Mouse (Mus musculus): ENCODE measurements around the gene Marf1. TPM values are rescaled to one million over a fixed set of nuclear protein-coding genes. Genes with fewer than 3 reads are reported as not detected.
A peak's percentile ranks its signal among the peaks of the same experiment; 100 is the strongest.

Gene Marf1
- 13.7 and 17.0 TPM in 2 replicates for polyA plus RNA-seq (2016; fragmentation: Nextera tagmentation; extraction: Ambion mirVana)

- under 1% methylated on average over 43 of the region's 43 CpGs for WGBS
- H3K27ac ChIP-seq, result peak within 1 kb of the TSS; percentile 97
- no peaks in the 10 kb centered on the region for H3K9me3 ChIP-seq (replicated peaks)
- peaks cover 26% of the 10 kb centered on the region for H3K36me3 ChIP-seq
- peak; percentile 93 for DNase-seq (ENCODE audit: low spot score)
- peak within 1 kb of the TSS; percentile 78 for H3K4me3 ChIP-seq
- peaks cover 34% of the 10 kb centered on the region for H3K4me1 ChIP-seq
- no peaks in the 10 kb centered on the region for H3K27me3 ChIP-seq (ENCODE audit: low read depth, poor library complexity, severe bottlenecking)
Observed at GRCm38 (mm10) chr16:14162988-14163416, at the start of gene Marf1, which contains the start of gene Nde1. Gene Marf1 (minus strand): TSS chr16:14163351. Gene Nde1 (plus strand): TSS chr16:14163275.

GRCm38 (mm10) chr16:14198798-14199197 is 35.6 kb upstream of the Marf1 start:
- H3K4me1 ChIP-seq, result no peaks in the 10 kb centered on the region

DNA sequence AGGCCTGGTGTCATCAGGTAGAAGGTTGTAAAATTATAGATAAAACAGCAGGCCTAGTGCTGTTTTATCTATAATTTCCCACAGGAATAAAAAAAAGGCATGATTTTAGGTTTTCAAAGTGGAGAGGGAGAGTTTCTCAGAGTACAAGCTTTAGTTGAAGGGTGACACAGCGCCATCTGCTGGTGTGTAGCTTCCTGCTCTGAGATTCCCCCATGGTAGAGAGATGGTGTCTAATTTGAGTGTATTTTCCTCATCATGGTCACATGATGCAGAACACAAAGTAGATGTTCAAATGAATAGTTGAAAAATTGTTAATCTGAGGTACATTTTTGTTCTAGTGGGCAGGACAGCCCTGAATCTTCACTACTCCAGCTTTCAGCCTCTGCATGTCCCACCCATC is 32.3 kb upstream of the Marf1 start:
- peak; percentile 50 for DNase-seq (ENCODE audit: low spot score)
- Histone ChIP-seq H3K36me3 (peaks cover 33% of the 10 kb centered on the region), H3K4me3 (no peak overlapping the region), H3K27me3 (ENCODE audit: low read depth, poor library complexity, severe bottlenecking) (no peaks in the 10 kb centered on the region), H3K27ac (no peak overlapping the region), H3K9me3 (replicated peaks) (no peaks in the 10 kb centered on the region), H3K4me1 (no peaks in the 10 kb centered on the region)
- WGBS, result 33% methylated on average over 1 of the region's 1 CpGs

More at GRCm38 (mm10) chr16:14198798-14199197, 35.6 kb upstream of the Marf1 start:
- Histone ChIP-seq H3K4me3 (no peak overlapping the region), H3K27ac (no peak overlapping the region), H3K36me3 (no peaks in the 10 kb centered on the region), H3K27me3 (ENCODE audit: low read depth, poor library complexity, severe bottlenecking) (no peaks in the 10 kb centered on the region), H3K9me3 (replicated peaks) (no peaks in the 10 kb centered on the region)
- DNase-seq (ENCODE audit: low spot score), result no peak
- 76% methylated on average over 4 of the region's 4 CpGs for WGBS

GRCm38 (mm10) chr16:14194164-14194950 is 31.2 kb upstream of the Marf1 start:
- no peak for DNase-seq (ENCODE audit: low spot score)
- 80% methylated on average over 9 of the region's 9 CpGs for WGBS

DNA sequence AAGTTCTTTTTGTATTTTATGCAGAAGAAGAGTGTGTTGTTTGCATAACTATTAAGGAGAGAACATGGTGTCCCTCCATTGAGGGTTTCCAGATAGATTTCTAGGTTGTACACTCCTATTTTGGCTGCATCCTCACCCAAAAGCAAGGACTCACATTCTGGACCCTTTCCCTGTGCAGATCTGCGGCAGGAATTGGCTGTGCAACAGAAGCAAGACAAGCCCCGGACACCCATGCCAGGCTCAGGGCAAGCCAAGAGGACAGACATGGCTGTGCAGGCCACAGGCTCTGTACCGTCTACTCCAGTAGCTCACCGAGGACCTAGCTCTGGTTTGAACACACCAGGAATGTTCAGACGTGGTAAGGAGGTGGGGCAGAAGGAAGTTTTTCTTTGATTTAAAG is 22.4 kb upstream of the Marf1 start:
- DNase-seq (ENCODE audit: low spot score), result no peak
- Histone ChIP-seq H3K27me3 (ENCODE audit: low read depth, poor library complexity, severe bottlenecking) (no peaks in the 10 kb centered on the region), H3K9me3 (replicated peaks) (no peaks in the 10 kb centered on the region), H3K4me1 (no peaks in the 10 kb centered on the region), H3K4me3 (no peak overlapping the region), H3K27ac (no peak overlapping the region), H3K36me3 (peaks cover 100% of the 10 kb centered on the region)
- 94% methylated on average over 5 of the region's 5 CpGs for whole genome bisulfite sequencing

More at GRCm38 (mm10) chr16:14194164-14194950, 31.2 kb upstream of the Marf1 start:
- H3K4me3 ChIP-seq, result no peak overlapping the region
- H3K36me3 ChIP-seq, result peaks cover 44% of the 10 kb centered on the region
- H3K27ac ChIP-seq, result no peak overlapping the region
- H3K27me3 ChIP-seq (ENCODE audit: low read depth, poor library complexity, severe bottlenecking), result no peaks in the 10 kb centered on the region
- H3K9me3 ChIP-seq (replicated peaks), result no peaks in the 10 kb centered on the region
- no peaks in the 10 kb centered on the region for H3K4me1 ChIP-seq

DNA sequence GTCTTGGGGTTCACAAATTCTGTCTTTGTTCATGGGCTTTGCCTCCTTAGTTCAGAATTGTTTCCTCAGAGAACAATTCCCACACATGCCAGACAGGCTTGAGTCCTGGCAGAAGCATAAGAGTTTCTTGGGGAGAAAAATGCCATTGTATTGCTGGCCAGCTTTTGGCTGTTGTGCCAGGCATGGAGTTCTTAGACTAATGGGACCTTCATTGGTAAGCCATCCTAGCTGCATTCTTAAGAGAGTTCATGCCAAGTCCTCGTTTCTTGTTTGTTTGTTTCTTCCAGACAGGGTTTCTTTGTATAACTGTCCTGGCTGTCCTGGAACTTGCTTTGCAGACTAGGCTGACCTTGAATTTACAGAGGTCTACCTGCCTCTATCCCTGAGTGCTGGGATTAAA is 20.7 kb upstream of the Marf1 start:
- no peak overlapping the region for H3K4me3 ChIP-seq

GRCm38 (mm10) chr16:14182360-14182759 is 19.2 kb upstream of the Marf1 start:
- no peak overlapping the region for H3K27ac ChIP-seq
- peaks cover 100% of the 10 kb centered on the region for H3K36me3 ChIP-seq
- H3K27me3 ChIP-seq (ENCODE audit: low read depth, poor library complexity, severe bottlenecking), result no peaks in the 10 kb centered on the region
- no peaks in the 10 kb centered on the region for H3K4me1 ChIP-seq
- no peak for DNase-seq (ENCODE audit: low spot score)
- no peaks in the 10 kb centered on the region for H3K9me3 ChIP-seq (replicated peaks)
- WGBS, result 90% methylated on average over 5 of the region's 5 CpGs
- no peak overlapping the region for H3K4me3 ChIP-seq

More for the DNA sequence above, 20.7 kb upstream of the Marf1 start:
- Histone ChIP-seq H3K27me3 (ENCODE audit: low read depth, poor library complexity, severe bottlenecking) (no peaks in the 10 kb centered on the region), H3K4me1 (no peaks in the 10 kb centered on the region), H3K27ac (no peak overlapping the region), H3K36me3 (peaks cover 100% of the 10 kb centered on the region), H3K9me3 (replicated peaks) (no peaks in the 10 kb centered on the region)
- 85% methylated on average over 1 of the region's 1 CpGs for WGBS
- DNase-seq (ENCODE audit: low spot score), result no peak

GRCm38 (mm10) chr16:14180163-14180733 is 17.1 kb upstream of the Marf1 start:
- H3K4me3 ChIP-seq, result no peak overlapping the region
- H3K36me3 ChIP-seq, result peaks cover 100% of the 10 kb centered on the region
- H3K27ac ChIP-seq, result no peak overlapping the region
- H3K27me3 ChIP-seq (ENCODE audit: low read depth, poor library complexity, severe bottlenecking), result no peaks in the 10 kb centered on the region
- H3K4me1 ChIP-seq, result no peaks in the 10 kb centered on the region
- DNase-seq (ENCODE audit: low spot score), result no peak
- H3K9me3 ChIP-seq (replicated peaks), result no peaks in the 10 kb centered on the region
- WGBS, result 93% methylated on average over 6 of the region's 6 CpGs

DNA sequence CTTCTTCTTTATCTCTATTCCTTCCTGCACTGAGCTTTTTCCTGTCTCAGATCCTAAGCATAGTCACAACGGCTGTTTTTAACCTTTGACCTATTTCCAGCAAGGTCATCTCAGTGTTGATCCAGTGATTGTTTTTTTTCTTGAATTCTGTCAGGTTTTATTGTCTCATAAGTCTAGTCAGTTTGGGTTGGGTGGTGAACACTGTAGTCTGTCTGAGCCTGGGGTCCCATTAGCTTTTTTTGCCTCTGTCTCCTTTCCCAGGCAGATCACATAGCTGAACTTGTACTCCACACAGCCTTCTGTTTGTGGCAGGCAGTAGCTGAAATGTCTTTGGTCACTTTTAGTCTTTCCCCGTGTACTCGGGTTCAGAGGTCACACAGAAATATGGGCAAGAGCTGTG is 14.9 kb upstream of the Marf1 start:
- Histone ChIP-seq H3K27me3 (ENCODE audit: low read depth, poor library complexity, severe bottlenecking) (no peaks in the 10 kb centered on the region), H3K4me1 (no peaks in the 10 kb centered on the region), H3K36me3 (peaks cover 100% of the 10 kb centered on the region), H3K9me3 (replicated peaks) (no peaks in the 10 kb centered on the region), H3K4me3 (no peak overlapping the region), H3K27ac (no peak overlapping the region)
- no peak for DNase-seq (ENCODE audit: low spot score)
- 69% methylated on average over 3 of the region's 3 CpGs for WGBS

GRCm38 (mm10) chr16:14169706-14170105 is 6.6 kb upstream of the Marf1 start:
- DNase-seq (ENCODE audit: low spot score), result no peak
- Histone ChIP-seq H3K36me3 (peaks cover 93% of the 10 kb centered on the region), H3K27me3 (ENCODE audit: low read depth, poor library complexity, severe bottlenecking) (no peaks in the 10 kb centered on the region), H3K27ac (no peak overlapping the region), H3K9me3 (replicated peaks) (no peaks in the 10 kb centered on the region), H3K4me3 (no peak overlapping the region), H3K4me1 (peaks cover 13% of the 10 kb centered on the region; the same call in 1 of the 2 replicates)
- whole genome bisulfite sequencing, result 98% methylated on average over 1 of the region's 1 CpGs

- no peak overlapping the region for H3K27ac ChIP-seq
- peaks cover 61% of the 10 kb centered on the region for H3K36me3 ChIP-seq
- H3K9me3 ChIP-seq (replicated peaks), result no peaks in the 10 kb centered on the region
- WGBS, result 90% methylated on average over 4 of the region's 4 CpGs
- H3K4me3 ChIP-seq, result no peak overlapping the region
- peaks cover 27% of the 10 kb centered on the region for H3K4me1 ChIP-seq
- H3K27me3 ChIP-seq (ENCODE audit: low read depth, poor library complexity, severe bottlenecking), result no peaks in the 10 kb centered on the region
- no peak for DNase-seq (ENCODE audit: low spot score)
Observed at GRCm38 (mm10) chr16:14166490-14166889, 3.3 kb upstream of the Marf1 start.

GRCm38 (mm10) chr16:14163731-14164130 is 580 bp upstream of the Marf1 start:
- H3K36me3 ChIP-seq, result peaks cover 33% of the 10 kb centered on the region
- H3K9me3 ChIP-seq (replicated peaks), result no peaks in the 10 kb centered on the region
- peak overlapping the region; percentile 97 for H3K27ac ChIP-seq
- no peaks in the 10 kb centered on the region for H3K27me3 ChIP-seq (ENCODE audit: low read depth, poor library complexity, severe bottlenecking)
- 5% methylated on average over 10 of the region's 10 CpGs for WGBS
- H3K4me1 ChIP-seq, result peaks cover 29% of the 10 kb centered on the region
- DNase-seq (ENCODE audit: low spot score), result no peak
- H3K4me3 ChIP-seq, result peak overlapping the region; percentile 78

DNA sequence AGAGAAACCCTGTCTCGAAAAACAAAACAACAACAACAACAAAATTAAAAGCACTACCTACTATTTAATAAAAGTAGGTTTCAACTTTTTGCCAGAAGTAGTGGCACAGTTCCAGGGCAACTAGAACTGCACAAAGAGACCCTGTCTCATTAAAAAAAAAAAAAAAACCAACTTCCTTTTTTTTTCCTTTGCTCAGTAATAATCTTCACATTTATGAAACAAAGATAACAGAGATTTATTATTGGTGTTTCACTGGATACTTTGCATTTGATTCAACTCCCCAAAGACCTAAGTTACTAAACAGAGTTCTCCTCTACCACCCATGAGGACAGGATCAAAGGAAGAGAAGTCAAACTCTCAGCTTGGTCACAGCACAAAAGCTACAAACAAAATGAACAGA is 2.2 kb downstream of the Marf1 start:
- no peaks in the 10 kb centered on the region for H3K27me3 ChIP-seq (ENCODE audit: low read depth, poor library complexity, severe bottlenecking)
- peaks cover 11% of the 10 kb centered on the region for H3K36me3 ChIP-seq
- H3K9me3 ChIP-seq (replicated peaks), result no peaks in the 10 kb centered on the region
- WGBS, result 89% methylated on average over 1 of the region's 1 CpGs
- no peak for DNase-seq (ENCODE audit: low spot score)
- H3K4me1 ChIP-seq, result peaks cover 37% of the 10 kb centered on the region
- H3K27ac ChIP-seq, result no peak overlapping the region
- H3K4me3 ChIP-seq, result no peak overlapping the region

All from limb, embryonic 10.5 days (tissue).